Mouse (Mus musculus) midbrain, embryonic 16.5 days (tissue): ENCODE data around the gene Ecpas. TPM values are rescaled to one million over a fixed set of nuclear protein-coding genes. Genes with fewer than 3 reads are reported as not detected.

Experiments used
- ATAC-seq: fragments of 200-750 bp; cut with Nextera tagmentation; 2 replicates; pipeline ENCODE4 v1.8.0; 2017; ENCODE audit warnings: moderate TSS enrichment
- H3K27ac ChIP-seq: fragments of 300-500 bp; sonication (generic); 2 replicates; pipeline ENCODE4 v1.5.1; 2014; ENCODE audit warnings: mild to moderate bottlenecking, low read length, mixed read lengths
- H3K27me3 ChIP-seq: fragments of 300-500 bp; sonication (generic); 2 replicates; pipeline ENCODE4 v1.6.1; 2014; ENCODE audit warnings: low read depth, low read length, mixed read lengths; ENCODE audit not compliant: control insufficient read depth, insufficient read depth
- H3K36me3 ChIP-seq: fragments of 300-500 bp; sonication (generic); 2 replicates; pipeline ENCODE4 v1.6.1; 2014; ENCODE audit warnings: mild to moderate bottlenecking, low read length, moderate library complexity, mixed read lengths; ENCODE audit not compliant: control insufficient read depth, insufficient read depth
- H3K4me1 ChIP-seq: fragments of 300-500 bp; sonication (generic); 2 replicates; pipeline ENCODE4 v1.6.1; 2014; ENCODE audit warnings: mild to moderate bottlenecking, low read length, mixed read lengths; ENCODE audit not compliant: control insufficient read depth, insufficient read depth
- H3K4me2 ChIP-seq: fragments of 300-500 bp; sonication (generic); 2 replicates; pipeline ENCODE4 v1.6.1; 2014; ENCODE audit warnings: mild to moderate bottlenecking, low read length, mixed read lengths
- H3K4me3 ChIP-seq: fragments of 300-500 bp; sonication (generic); 2 replicates; pipeline ENCODE4 v1.5.1; 2014; ENCODE audit warnings: low read depth, mild to moderate bottlenecking, low read length, moderate library complexity, mixed read lengths
- H3K9ac ChIP-seq: fragments of 300-500 bp; sonication (generic); 2 replicates; pipeline ENCODE4 v1.6.1; 2014; ENCODE audit warnings: low read depth, low read length, mixed read lengths
- H3K9me3 ChIP-seq: fragments of 300-500 bp; sonication (generic); replicated peaks from 2 replicates; pipeline ENCODE4 v1.6.1; 2014; ENCODE audit warnings: mild to moderate bottlenecking, low read length, mixed read lengths; ENCODE audit not compliant: control insufficient read depth, poor library complexity, severe bottlenecking
- whole genome bisulfite sequencing: fragments of 180-500 bp; shearing (Covaris S2); extraction: QIAGEN DNeasy Blood & Tissue Kit; methylation state at CpG from one replicate; pipeline ENCODE4 v1.1.7; 2014; 5-methylcytosine and 5-hydroxymethylcytosine counted together
- polyA plus RNA-seq: library from polyadenylated mRNA; unstranded; fragments of >200 nt; fragmentation: Nextera tagmentation; extraction: Ambion mirVana; gene quantifications from 2 replicates; pipeline ENCODE4 v1.2.1, GENCODE M21; 2015

Gene Ecpas
- polyA plus RNA-seq, 1 experiment from 2014 or later = 33.2 TPM

GRCm38 (mm10) chr4:58890035-58890782 lies 22.3 kb downstream of the Ecpas start:
- no peak for ATAC-seq
- no peak overlapping the region for H3K9ac ChIP-seq
- no peaks in the 10 kb centered on the region for H3K4me1 ChIP-seq
- no peaks in the 10 kb centered on the region for H3K27me3 ChIP-seq
- no peak overlapping the region for H3K4me3 ChIP-seq
- H3K36me3 ChIP-seq = no peaks in the 10 kb centered on the region
- no peak overlapping the region for H3K4me2 ChIP-seq
- H3K9me3 ChIP-seq = no peaks in the 10 kb centered on the region
- H3K27ac ChIP-seq = no peak overlapping the region
- 90% methylated on average over 4 of the region's 4 CpGs for WGBS

GRCm38 (mm10) chr4:58888568-58888967 lies 24.0 kb downstream of the Ecpas start:
- WGBS = 95% methylated on average over 1 of the region's 1 CpGs

GRCm38 (mm10) chr4:58887626-58888025 lies 24.9 kb downstream of the Ecpas start:
- Histone ChIP-seq H3K4me2 (no peak overlapping the region), H3K4me3 (no peak overlapping the region), H3K27ac (no peak overlapping the region), H3K4me1 (no peaks in the 10 kb centered on the region), H3K36me3 (no peaks in the 10 kb centered on the region), H3K9ac (no peak overlapping the region), H3K9me3 (no peaks in the 10 kb centered on the region), H3K27me3 (no peaks in the 10 kb centered on the region)
- no peak for ATAC-seq
- WGBS = 93% methylated on average over 3 of the region's 3 CpGs

More at GRCm38 (mm10) chr4:58888568-58888967, 24.0 kb downstream of the Ecpas start:
- Histone ChIP-seq H3K4me2 (no peak overlapping the region), H3K4me1 (no peaks in the 10 kb centered on the region), H3K27me3 (no peaks in the 10 kb centered on the region), H3K36me3 (no peaks in the 10 kb centered on the region), H3K27ac (no peak overlapping the region), H3K4me3 (no peak overlapping the region), H3K9ac (no peak overlapping the region), H3K9me3 (no peaks in the 10 kb centered on the region)
- ATAC-seq = no peak

- Histone ChIP-seq H3K36me3 (0 out of 2 replicates have a peak, but pooled peaks cover 1% of the 10 kb centered on the region), H3K4me2 (no peak overlapping the region), H3K9ac (no peak overlapping the region), H3K27ac (no peak overlapping the region), H3K4me3 (no peak overlapping the region), H3K27me3 (no peaks in the 10 kb centered on the region), H3K4me1 (no peaks in the 10 kb centered on the region), H3K9me3 (no peaks in the 10 kb centered on the region)
- ATAC-seq = no peak
- WGBS = 85% methylated on average over 3 of the region's 3 CpGs
These were observed 25.8 kb downstream of the Ecpas start for GRCm38 (mm10) chr4:58886778-58887177.

GRCm38 (mm10) chr4:58885341-58885740 lies 27.2 kb downstream of the Ecpas start:
- H3K36me3 ChIP-seq = 0 out of 2 replicates have a peak, but pooled peaks cover 3% of the 10 kb centered on the region
- H3K9ac ChIP-seq = no peak overlapping the region
- no peak overlapping the region for H3K27ac ChIP-seq
- H3K4me3 ChIP-seq = no peak overlapping the region
- H3K27me3 ChIP-seq = no peaks in the 10 kb centered on the region
- H3K4me2 ChIP-seq = no peak overlapping the region
- ATAC-seq = no peak
- no peaks in the 10 kb centered on the region for H3K9me3 ChIP-seq
- WGBS = 88% methylated on average over 5 of the region's 5 CpGs
- H3K4me1 ChIP-seq = no peaks in the 10 kb centered on the region

GRCm38 (mm10) chr4:58883841-58884240 lies 28.7 kb downstream of the Ecpas start:
- H3K4me2 ChIP-seq = no peak overlapping the region
- 75% methylated on average over 2 of the region's 2 CpGs for WGBS
- no peak overlapping the region for H3K27ac ChIP-seq

GRCm38 (mm10) chr4:58874373-58874772 lies 38.2 kb downstream of the Ecpas start:
- 92% methylated on average over 4 of the region's 4 CpGs for WGBS
- Histone ChIP-seq H3K4me2 (no peak overlapping the region), H3K9ac (no peak overlapping the region), H3K4me1 (no peaks in the 10 kb centered on the region), H3K36me3 (no peaks in the 10 kb centered on the region; the same call in 1 of the 2 replicates), H3K4me3 (no peak overlapping the region), H3K27me3 (no peaks in the 10 kb centered on the region), H3K9me3 (no peaks in the 10 kb centered on the region), H3K27ac (no peak overlapping the region)
- ATAC-seq = no peak

More at GRCm38 (mm10) chr4:58883841-58884240, 28.7 kb downstream of the Ecpas start:
- Histone ChIP-seq H3K9me3 (no peaks in the 10 kb centered on the region), H3K9ac (no peak overlapping the region), H3K27me3 (no peaks in the 10 kb centered on the region), H3K4me1 (no peaks in the 10 kb centered on the region), H3K4me3 (no peak overlapping the region), H3K36me3 (0 out of 2 replicates have a peak, but pooled peaks cover 3% of the 10 kb centered on the region)
- no peak for ATAC-seq

GRCm38 (mm10) chr4:58867242-58867641 lies 45.3 kb downstream of the Ecpas start:
- Histone ChIP-seq H3K4me3 (no peak overlapping the region), H3K9ac (no peak overlapping the region), H3K36me3 (no peaks in the 10 kb centered on the region; the same call in none of the 2 replicates), H3K27ac (no peak overlapping the region), H3K4me1 (no peaks in the 10 kb centered on the region), H3K4me2 (no peak overlapping the region), H3K9me3 (no peaks in the 10 kb centered on the region), H3K27me3 (no peaks in the 10 kb centered on the region)
- 95% methylated on average over 6 of the region's 6 CpGs for WGBS
- ATAC-seq = no peak

- H3K9ac ChIP-seq = no peak overlapping the region
- H3K4me2 ChIP-seq = no peak overlapping the region
- no peak overlapping the region for H3K4me3 ChIP-seq
- no peaks in the 10 kb centered on the region for H3K27me3 ChIP-seq
- WGBS = 88% methylated on average over 3 of the region's 3 CpGs
- no peaks in the 10 kb centered on the region for H3K4me1 ChIP-seq
- no peak for ATAC-seq
- no peaks in the 10 kb centered on the region for H3K9me3 ChIP-seq
- peaks cover 9% of the 10 kb centered on the region; the same call in 1 of the 2 replicates for H3K36me3 ChIP-seq
- no peak overlapping the region for H3K27ac ChIP-seq
These were observed 79.6 kb downstream of the Ecpas start for GRCm38 (mm10) chr4:58832908-58833307.
